Mouse (Mus musculus): ENCODE results near the gene Pfas. TPM values are rescaled to one million over a fixed set of nuclear protein-coding genes. Genes with fewer than 3 reads are reported as not detected.
A peak's percentile ranks its signal among the peaks of the same experiment; 100 is the strongest.

Pfas gene
- polyA plus RNA-seq (2016; fragmentation: Nextera tagmentation; extraction: Ambion mirVana), result 34.7 and 38.7 TPM in 2 replicates

- WGBS, result 10% methylated on average over 38 of the region's 38 CpGs
- Histone ChIP-seq H3K4me2 (replicated peaks) (peak within 1 kb of the TSS; percentile 64), H3K27me3 (no peaks in the 10 kb centered on the region), H3K36me3 (peaks cover 10% of the 10 kb centered on the region; the same call in 1 of the 2 replicates), H3K4me1 (peaks cover 22% of the 10 kb centered on the region), H3K4me3 (peak within 1 kb of the TSS; percentile 68), H3K27ac (replicated peaks) (peak within 1 kb of the TSS; percentile 50; the same call in 1 of the 2 replicates), H3K9ac (replicated peaks) (peak within 1 kb of the TSS; percentile 63), H3K9me3 (no peaks in the 10 kb centered on the region)
- ATAC-seq (ENCODE audit: low FRiP score, low read depth), result peak; percentile 70; the same call in 1 of the 2 replicates
These were observed at the start of gene Pfas for GRCm38 (mm10) chr11:69008182-69009121. Pfas (minus strand) TSS chr11:69008460.

GRCm38 (mm10) chr11:69053848-69054247 is 45.6 kb upstream of the Pfas start:
- no peak for ATAC-seq (ENCODE audit: low FRiP score, low read depth)
- 83% methylated on average over 3 of the region's 3 CpGs for WGBS
- Histone ChIP-seq H3K9me3 (no peaks in the 10 kb centered on the region), H3K4me3 (no peak overlapping the region), H3K36me3 (peaks cover 39% of the 10 kb centered on the region), H3K9ac (replicated peaks) (no peak overlapping the region), H3K4me1 (peaks cover 14% of the 10 kb centered on the region), H3K27me3 (no peaks in the 10 kb centered on the region), H3K4me2 (replicated peaks) (no peak overlapping the region), H3K27ac (replicated peaks) (no peak overlapping the region)

GRCm38 (mm10) chr11:69052824-69053421 is 44.7 kb upstream of the Pfas start:
- no peak for ATAC-seq (ENCODE audit: low FRiP score, low read depth)
- WGBS, result 94% methylated on average over 2 of the region's 2 CpGs
- H3K36me3 ChIP-seq, result peaks cover 48% of the 10 kb centered on the region
- H3K9me3 ChIP-seq, result no peaks in the 10 kb centered on the region
- H3K4me1 ChIP-seq, result peaks cover 15% of the 10 kb centered on the region
- H3K4me3 ChIP-seq, result no peak overlapping the region
- no peaks in the 10 kb centered on the region for H3K27me3 ChIP-seq
- no peak overlapping the region for H3K27ac ChIP-seq (replicated peaks)
- no peak overlapping the region for H3K4me2 ChIP-seq (replicated peaks)
- H3K9ac ChIP-seq (replicated peaks), result no peak overlapping the region

- WGBS, result 57% methylated on average over 4 of the region's 4 CpGs
- Histone ChIP-seq H3K4me3 (no peak overlapping the region), H3K27ac (replicated peaks) (no peak overlapping the region), H3K9ac (replicated peaks) (no peak overlapping the region), H3K4me2 (replicated peaks) (no peak overlapping the region), H3K27me3 (no peaks in the 10 kb centered on the region), H3K9me3 (no peaks in the 10 kb centered on the region), H3K36me3 (peaks cover 50% of the 10 kb centered on the region), H3K4me1 (peaks cover 27% of the 10 kb centered on the region)
- ATAC-seq (ENCODE audit: low FRiP score, low read depth), result no peak
These were observed 43.5 kb upstream of the Pfas start for GRCm38 (mm10) chr11:69051771-69052170.

- H3K4me3 ChIP-seq, result no peak overlapping the region
- no peak for ATAC-seq (ENCODE audit: low FRiP score, low read depth)
- WGBS, result 87% methylated on average over 8 of the region's 8 CpGs
- H3K9me3 ChIP-seq, result no peaks in the 10 kb centered on the region
- H3K4me1 ChIP-seq, result peaks cover 37% of the 10 kb centered on the region
- H3K27ac ChIP-seq (replicated peaks), result no peak overlapping the region
- H3K36me3 ChIP-seq, result peaks cover 50% of the 10 kb centered on the region
- no peak overlapping the region for H3K9ac ChIP-seq (replicated peaks)
- H3K4me2 ChIP-seq (replicated peaks), result no peak overlapping the region
- H3K27me3 ChIP-seq, result no peaks in the 10 kb centered on the region
These were observed 42.5 kb upstream of the Pfas start for GRCm38 (mm10) chr11:69050748-69051147.

GRCm38 (mm10) chr11:69048151-69048550 is 39.9 kb upstream of the Pfas start:
- no peaks in the 10 kb centered on the region for H3K27me3 ChIP-seq
- WGBS, result 94% methylated on average over 14 of the region's 14 CpGs
- H3K9me3 ChIP-seq, result no peaks in the 10 kb centered on the region
- H3K4me1 ChIP-seq, result peaks cover 37% of the 10 kb centered on the region
- H3K9ac ChIP-seq (replicated peaks), result peak overlapping the region; percentile 12; the same call in 1 of the 2 replicates
- no peak overlapping the region for H3K4me3 ChIP-seq
- peaks cover 39% of the 10 kb centered on the region for H3K36me3 ChIP-seq
- ATAC-seq (ENCODE audit: low FRiP score, low read depth), result no peak
- peak overlapping the region; percentile 91; the same call in 1 of the 2 replicates for H3K4me2 ChIP-seq (replicated peaks)
- no peak overlapping the region for H3K27ac ChIP-seq (replicated peaks)

GRCm38 (mm10) chr11:69047592-69047991 is 39.3 kb upstream of the Pfas start:
- ATAC-seq (ENCODE audit: low FRiP score, low read depth), result no peak
- peak overlapping the region; percentile 77; the same call in 1 of the 2 replicates for H3K9ac ChIP-seq (replicated peaks)
- peaks cover 37% of the 10 kb centered on the region for H3K4me1 ChIP-seq
- H3K36me3 ChIP-seq, result peaks cover 38% of the 10 kb centered on the region
- H3K9me3 ChIP-seq, result no peaks in the 10 kb centered on the region
- 0 out of 2 replicates have a peak overlapping the region, but pooled peaks have one; percentile 83 for H3K4me3 ChIP-seq
- WGBS, result 96% methylated on average over 12 of the region's 12 CpGs
- H3K27ac ChIP-seq (replicated peaks), result no peak overlapping the region
- H3K27me3 ChIP-seq, result no peaks in the 10 kb centered on the region
- H3K4me2 ChIP-seq (replicated peaks), result peak overlapping the region; percentile 91

GRCm38 (mm10) chr11:69046395-69046774 is 38.1 kb upstream of the Pfas start:
- no peak overlapping the region; the same call in 1 of the 2 replicates for H3K27ac ChIP-seq (replicated peaks)
- H3K4me1 ChIP-seq, result peaks cover 37% of the 10 kb centered on the region
- no peak for ATAC-seq (ENCODE audit: low FRiP score, low read depth)
- peak overlapping the region; percentile 77 for H3K9ac ChIP-seq (replicated peaks)
- no peaks in the 10 kb centered on the region for H3K9me3 ChIP-seq
- 13% methylated on average over 9 of the region's 9 CpGs for WGBS
- peak overlapping the region; percentile 91 for H3K4me2 ChIP-seq (replicated peaks)
- H3K27me3 ChIP-seq, result no peaks in the 10 kb centered on the region
- H3K4me3 ChIP-seq, result peak overlapping the region; percentile 83
- peaks cover 35% of the 10 kb centered on the region for H3K36me3 ChIP-seq

GRCm38 (mm10) chr11:69045531-69046394 is 37.5 kb upstream of the Pfas start, which contains the start of gene Aurkb:
Aurkb (plus strand) TSS chr11:69045647.
- WGBS, result 2% methylated on average over 54 of the region's 54 CpGs
- peak; percentile 75 for ATAC-seq (ENCODE audit: low FRiP score, low read depth)
- Histone ChIP-seq H3K27ac (replicated peaks) (peak within 1 kb of the TSS; percentile 84), H3K4me1 (peaks cover 37% of the 10 kb centered on the region), H3K9ac (replicated peaks) (peak within 1 kb of the TSS; percentile 77), H3K27me3 (no peaks in the 10 kb centered on the region), H3K4me3 (peak within 1 kb of the TSS; percentile 83), H3K4me2 (replicated peaks) (peak within 1 kb of the TSS; percentile 91), H3K9me3 (no peaks in the 10 kb centered on the region), H3K36me3 (peaks cover 30% of the 10 kb centered on the region)

- Histone ChIP-seq H3K27ac (replicated peaks) (no peak overlapping the region), H3K4me1 (peaks cover 25% of the 10 kb centered on the region), H3K27me3 (no peaks in the 10 kb centered on the region), H3K9me3 (no peaks in the 10 kb centered on the region), H3K4me3 (no peak overlapping the region), H3K4me2 (replicated peaks) (no peak overlapping the region), H3K9ac (replicated peaks) (no peak overlapping the region), H3K36me3 (peaks cover 16% of the 10 kb centered on the region)
- WGBS, result 79% methylated on average over 5 of the region's 5 CpGs
- ATAC-seq (ENCODE audit: low FRiP score, low read depth), result no peak
These were observed 29.9 kb upstream of the Pfas start for GRCm38 (mm10) chr11:69038173-69038572.

All from midbrain, embryonic 12.5 days (tissue).